Mouse (Mus musculus) spleen, postnatal 10 days (tissue): Measurements from ENCODE around the gene Tead2.
"Not testable (repeated sequence)": the region's sequence is repeated elsewhere in the genome, so short reads cannot be mapped to it uniquely, and the experiment has no call there.

ENCODE experiments used
- DNase-seq, 2 experiments: peaks; one replicate each; pipeline ENCODE4 v3.0.0; 2021 to 2022; ENCODE audit warnings: low spot score in 2 of 2

Gene Tead2

DNA sequence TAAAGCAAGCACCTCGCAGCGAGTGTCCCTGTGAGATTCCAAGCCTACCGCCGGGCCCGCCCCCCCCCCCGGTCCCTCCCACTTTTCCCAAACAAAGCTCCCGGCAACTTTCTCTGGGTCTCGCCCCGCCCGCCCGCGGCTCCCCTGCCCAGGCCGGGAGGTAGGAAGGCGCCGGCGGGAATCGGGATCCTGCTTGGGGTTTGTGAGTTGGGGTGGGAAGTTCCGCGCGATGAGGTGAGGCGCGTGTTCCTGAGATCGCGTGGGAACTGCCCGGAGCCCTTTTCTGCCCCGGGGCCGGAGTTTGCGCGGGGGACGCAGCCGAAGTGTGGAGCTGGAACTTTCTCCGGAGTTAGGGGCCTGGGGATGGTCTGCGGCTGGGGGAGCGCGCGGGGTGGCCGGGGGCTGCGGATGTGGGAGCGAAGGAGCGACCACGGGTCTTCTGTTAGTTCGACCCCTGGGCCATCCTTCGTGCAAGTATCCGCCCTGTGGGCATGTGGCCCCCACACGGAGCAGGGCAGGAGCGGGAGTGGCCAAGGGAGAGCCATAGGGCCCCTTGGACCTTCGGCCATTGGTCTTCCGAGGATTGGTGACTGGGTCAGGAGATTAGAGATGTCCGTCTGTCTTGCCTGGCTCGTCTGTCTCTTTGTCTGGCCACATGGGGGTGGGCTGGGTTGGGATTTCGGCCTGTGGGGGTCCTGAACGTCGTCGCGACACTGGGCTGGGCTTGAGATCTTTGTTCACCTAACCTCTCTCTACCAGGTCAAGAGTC lies at the start of gene Tead2:
Tead2 (plus strand) TSS at position 81 of the 769 bp plus-strand sequence.
- DNase-seq = no peak

DNA sequence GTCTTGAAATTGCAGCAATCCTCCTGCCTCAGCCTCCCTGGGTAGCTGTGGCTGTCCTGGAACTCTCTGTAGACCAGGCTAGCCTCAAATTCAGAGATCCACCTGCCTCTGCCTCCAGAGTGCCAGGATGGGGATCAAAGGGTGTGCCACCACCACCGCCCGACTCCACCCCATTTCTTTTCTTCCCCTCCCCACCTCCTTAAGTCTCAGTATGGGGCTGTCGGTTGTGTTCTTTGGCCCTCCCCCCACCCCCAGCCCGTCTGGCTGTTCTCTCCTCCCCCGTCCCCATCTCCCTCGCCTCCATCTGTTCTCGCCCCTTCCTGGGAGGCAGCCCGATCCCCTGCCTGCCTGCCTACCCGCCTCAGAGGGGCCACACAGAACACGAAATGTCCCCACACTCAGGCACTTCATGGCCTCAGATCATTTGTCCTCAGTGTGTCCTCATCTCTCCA lies 48.6 kb upstream of the Tead2 start:
- DNase-seq = no peak

DNA sequence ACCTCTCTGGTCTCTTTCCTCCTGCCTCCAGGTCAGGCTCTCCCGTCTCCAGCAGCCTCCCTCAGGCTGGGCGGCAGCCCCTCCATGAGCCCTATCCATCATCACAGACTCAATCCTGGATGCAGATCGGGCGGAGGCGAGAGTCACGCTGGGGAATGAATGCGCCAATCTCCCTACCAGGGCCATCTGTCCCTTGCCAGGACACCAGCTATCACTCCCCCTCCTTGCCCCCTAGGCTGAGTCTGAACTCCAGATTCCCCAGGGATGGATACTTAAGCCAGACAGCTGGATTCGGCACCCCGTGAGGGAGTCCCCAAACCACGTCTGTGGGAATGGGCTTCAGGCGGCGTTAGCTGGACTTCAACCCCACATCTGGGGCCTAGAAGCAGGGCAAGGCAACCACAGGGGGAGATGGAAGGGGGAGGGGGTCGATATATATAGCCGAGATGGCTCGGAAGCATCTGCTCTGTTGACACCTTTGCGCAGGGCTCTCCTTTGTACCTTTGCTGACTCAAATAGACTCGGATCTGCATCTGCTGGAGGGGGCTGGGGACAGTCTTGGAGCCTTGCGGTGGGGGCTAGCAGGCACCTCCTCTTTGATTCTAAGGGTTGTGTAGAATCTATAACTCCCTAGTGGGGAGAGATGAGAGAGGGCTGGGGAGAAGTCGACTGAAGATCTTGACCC lies 47.6 kb upstream of the Tead2 start:
- DNase-seq = no peak

- no peak for DNase-seq
These were observed 46.9 kb upstream of the Tead2 start for GRCm38 (mm10) chr7:45168656-45169055.

DNA sequence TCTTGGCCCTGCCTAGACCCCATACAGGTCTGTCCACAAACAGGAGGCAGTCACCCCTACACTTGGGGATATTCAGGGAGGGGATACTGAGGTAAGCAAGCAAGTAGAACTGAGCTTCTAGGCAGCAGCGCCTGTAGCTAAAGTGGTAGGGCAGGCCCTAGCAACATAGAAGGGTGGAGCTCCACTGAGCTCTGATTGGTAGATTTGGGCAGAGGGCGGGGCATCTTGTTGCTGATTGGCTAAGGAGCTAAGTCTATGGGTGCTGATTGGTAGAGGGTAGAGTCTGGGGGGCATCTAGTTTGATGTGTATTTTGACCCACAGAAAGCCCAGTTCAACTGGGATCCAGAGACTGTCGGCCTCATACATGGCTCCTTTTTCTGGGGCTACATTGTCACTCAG lies 46.1 kb upstream of the Tead2 start:
- no peak for DNase-seq

DNA sequence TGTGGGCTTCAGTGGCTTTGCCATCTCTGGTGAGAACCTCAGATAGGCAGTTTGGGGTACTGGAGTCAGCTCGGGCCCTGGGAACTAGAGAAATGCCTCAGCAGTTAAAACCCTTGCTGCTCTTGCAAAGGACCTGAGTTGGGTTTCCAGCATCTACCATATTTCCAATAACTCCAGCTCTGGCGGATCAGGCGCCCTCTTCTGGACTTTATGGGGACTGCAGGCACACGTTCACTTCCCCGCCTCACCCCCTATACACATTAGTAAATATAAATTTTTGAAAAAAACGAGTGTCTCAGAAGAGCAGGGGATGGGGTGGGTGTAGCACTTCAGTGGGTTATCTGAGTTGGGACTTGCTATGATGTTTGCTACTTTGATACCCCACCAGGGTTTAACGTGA lies 42.6 kb upstream of the Tead2 start:
- peak; percentile 43 to 72 for DNase-seq

- not testable (repeated sequence) for DNase-seq
These were observed 41.8 kb upstream of the Tead2 start for GRCm38 (mm10) chr7:45173772-45174171.

DNA sequence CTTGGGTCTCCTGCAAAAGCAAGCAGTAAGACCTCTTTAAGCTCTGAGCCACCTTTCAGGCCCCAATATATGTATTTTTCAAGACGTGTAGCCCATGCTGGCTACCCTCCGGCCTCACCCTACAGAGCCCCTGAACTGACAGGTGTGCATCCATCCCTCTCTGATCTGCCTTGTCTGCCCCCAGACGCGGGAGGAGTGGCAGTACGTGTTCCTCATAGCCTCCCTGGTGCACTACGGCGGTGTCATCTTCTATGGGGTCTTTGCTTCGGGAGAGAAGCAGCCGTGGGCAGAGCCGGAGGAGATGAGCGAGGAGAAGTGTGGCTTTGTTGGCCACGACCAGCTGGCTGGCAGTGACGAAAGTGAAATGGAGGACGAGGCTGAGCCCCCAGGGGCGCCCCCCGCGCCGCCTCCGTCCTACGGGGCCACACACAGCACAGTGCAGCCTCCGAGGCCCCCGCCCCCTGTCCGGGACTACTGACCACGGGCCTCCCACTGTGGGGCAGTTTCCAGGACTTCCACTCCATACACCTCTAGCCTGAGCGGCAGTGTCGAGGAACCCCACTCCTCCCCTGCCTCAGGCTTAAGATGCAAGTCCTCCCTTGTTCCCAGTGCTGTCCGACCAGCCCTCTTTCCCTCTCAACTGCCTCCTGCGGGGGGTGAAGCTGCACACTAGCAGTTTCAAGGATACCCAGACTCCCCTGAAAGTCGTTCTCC lies 40.8 kb upstream of the Tead2 start:
- no peak for DNase-seq

GRCm38 (mm10) chr7:45175398-45175797 lies 40.2 kb upstream of the Tead2 start:
- no peak for DNase-seq

GRCm38 (mm10) chr7:45175929-45176328 lies 39.6 kb upstream of the Tead2 start:
- no peak for DNase-seq

DNA sequence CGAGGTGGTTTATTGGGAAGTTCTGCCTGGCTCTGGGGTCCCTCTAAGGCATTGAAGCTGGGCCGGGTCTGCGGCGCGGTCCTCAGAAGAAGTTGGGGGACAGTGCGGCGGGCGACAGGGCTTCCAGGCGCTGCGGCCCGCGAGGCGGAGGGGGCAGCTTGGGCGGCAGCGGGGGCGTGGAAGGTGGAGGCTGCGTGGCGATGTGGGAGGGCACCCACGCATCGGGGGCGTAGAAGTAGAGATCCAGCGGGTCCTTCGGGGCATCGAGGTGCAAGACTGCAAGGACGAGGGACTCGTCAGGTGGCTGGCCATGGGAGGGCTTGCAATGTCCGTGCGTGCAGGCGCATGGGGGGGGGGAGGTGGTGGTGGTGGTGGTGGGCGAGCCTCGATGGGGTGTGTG lies 39.2 kb upstream of the Tead2 start:
- DNase-seq = no peak

DNA sequence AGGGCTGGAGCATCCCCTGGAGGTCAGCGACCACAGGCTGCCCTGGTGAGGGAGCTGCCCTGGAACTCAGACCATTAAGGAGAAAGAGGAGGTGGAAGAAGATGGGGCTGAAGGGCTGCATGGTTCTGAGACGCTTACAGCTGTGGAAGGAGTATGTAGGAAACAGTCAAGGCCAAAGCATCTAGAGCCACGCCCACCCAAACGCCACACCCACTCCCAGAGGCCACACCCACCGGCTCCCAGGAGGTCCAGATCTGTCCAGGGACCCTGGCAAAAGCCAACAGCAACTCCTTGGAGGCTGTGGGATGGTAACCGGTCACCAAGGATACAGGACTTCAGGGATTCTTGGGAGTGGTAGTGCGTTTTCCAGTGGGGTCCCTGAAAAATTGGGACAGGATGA lies 37.0 kb upstream of the Tead2 start:
- peak in 1 of 2 experiments; percentile 48 for DNase-seq

DNA sequence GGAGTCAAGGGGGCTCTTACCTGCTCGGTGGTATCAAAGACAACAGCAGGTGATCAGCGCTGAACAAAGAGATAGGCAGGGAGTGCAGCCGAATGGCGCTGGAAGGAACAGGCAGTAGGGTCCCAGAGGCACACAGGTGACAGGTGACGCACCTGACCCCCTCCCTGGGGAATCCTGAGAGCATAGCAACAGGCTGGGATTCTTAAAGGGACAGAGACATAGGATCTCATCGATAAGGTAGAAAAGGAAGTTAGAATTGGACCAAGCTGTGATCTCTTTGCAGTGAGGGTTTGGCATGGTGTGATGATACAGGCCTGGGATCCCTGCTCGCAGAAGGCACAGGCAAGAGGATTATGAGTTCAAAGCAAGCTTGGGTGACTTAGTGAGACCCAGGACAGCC lies 36.1 kb upstream of the Tead2 start, which contains the start of gene Gfy:
Gfy (minus strand) TSS at position 101 of the 400 bp plus-strand sequence.
- no peak for DNase-seq

GRCm38 (mm10) chr7:45180896-45181477 lies 34.6 kb upstream of the Tead2 start, which contains the start of gene Pth2:
Gene Pth2 (plus strand): TSS chr7:45180995.
- no peak for DNase-seq

GRCm38 (mm10) chr7:45181540-45181939 lies 34.0 kb upstream of the Tead2 start:
- peak in 1 of 2 experiments; percentile 54 for DNase-seq

- DNase-seq = peak; percentile 65 to 90
These were observed 33.4 kb upstream of the Tead2 start for GRCm38 (mm10) chr7:45182199-45182601.

DNA sequence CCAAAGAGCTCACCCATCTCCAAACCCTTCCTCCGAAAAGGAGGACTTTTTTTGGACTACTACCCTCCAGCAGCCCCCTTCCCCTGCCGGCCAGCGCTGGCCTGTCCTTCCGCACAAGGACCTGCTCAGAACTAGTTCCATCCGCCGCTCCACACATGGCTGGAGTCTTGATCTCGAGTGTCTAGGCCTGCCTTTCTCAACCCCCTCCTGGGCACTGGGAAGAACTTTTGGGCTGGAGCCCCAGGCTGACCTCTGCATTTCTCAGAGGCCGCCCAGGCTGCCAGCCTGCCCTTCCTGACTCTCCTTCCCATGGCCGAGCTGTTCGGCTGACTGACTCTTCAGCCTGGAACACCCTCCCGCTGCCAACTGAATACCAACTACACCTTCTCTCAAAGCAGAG lies 32.9 kb upstream of the Tead2 start:
- no peak for DNase-seq

- no peak for DNase-seq
These were observed 31.9 kb upstream of the Tead2 start for GRCm38 (mm10) chr7:45183672-45184071.

DNA sequence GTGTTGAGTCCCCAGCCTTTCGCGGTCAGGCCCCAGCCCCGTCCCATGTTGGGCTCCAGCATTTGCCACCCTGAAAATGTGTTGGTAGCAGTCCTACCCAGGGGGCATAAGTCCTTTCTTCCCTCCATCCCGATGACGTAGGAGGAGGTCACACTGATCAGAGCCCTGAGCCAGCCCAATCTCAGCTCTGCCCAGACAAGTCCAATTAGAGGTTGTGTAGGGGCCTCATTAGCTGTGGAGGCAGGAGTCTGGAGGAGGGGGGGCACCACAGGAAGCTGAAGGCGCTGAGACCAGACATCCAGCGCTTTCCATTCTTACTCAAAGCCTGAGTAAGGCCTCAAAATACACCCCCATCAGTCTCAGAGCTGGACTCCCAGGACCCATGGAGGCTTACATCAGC lies 29.6 kb upstream of the Tead2 start:
- no peak for DNase-seq

GRCm38 (mm10) chr7:45189600-45189999 lies 26.0 kb upstream of the Tead2 start:
- DNase-seq = no peak

GRCm38 (mm10) chr7:45190186-45190585 lies 25.4 kb upstream of the Tead2 start:
- DNase-seq = no peak

GRCm38 (mm10) chr7:45191161-45191560 lies 24.4 kb upstream of the Tead2 start:
- DNase-seq = no peak
